Mouse (Mus musculus) cortical plate, adult 2 months (tissue): Measurements from ENCODE around the gene Cntn5. TPM values are rescaled to one million over a fixed set of nuclear protein-coding genes. Genes with fewer than 3 reads are reported as not detected.

ENCODE experiments used
- H3K27ac ChIP-seq: fragments of 200-500 bp; 2 replicates; pipeline ENCODE4 v1.5.1; 2012; ENCODE audit warnings: low read length, control low read depth, inconsistent platforms; ENCODE audit not compliant: insufficient read depth
- H3K4me1 ChIP-seq: fragments of 200-500 bp; 2 replicates; pipeline ENCODE4 v1.6.1; 2011; ENCODE audit warnings: low read length; ENCODE audit not compliant: control insufficient read depth, insufficient read depth
- H3K4me3 ChIP-seq: fragments of 200-500 bp; 2 replicates; pipeline ENCODE4 v1.5.1; 2011; ENCODE audit warnings: mild to moderate bottlenecking, low read length, control low read depth; ENCODE audit not compliant: insufficient read depth
- CTCF ChIP-seq: fragments of 200-500 bp; IDR thresholded peaks from 2 replicates; pipeline ENCODE4 v1.5.1; 2011; ENCODE audit warnings: mild to moderate bottlenecking, control low read depth, low read length; ENCODE audit not compliant: insufficient read depth; ENCODE audit errors: extremely low read depth
- POLR2A ChIP-seq: fragments of 200-500 bp; IDR thresholded peaks from 2 replicates; pipeline ENCODE4 v1.6.1; 2011; ENCODE audit warnings: mild to moderate bottlenecking, low read length, control low read depth; ENCODE audit not compliant: insufficient read depth; ENCODE audit errors: extremely low read depth
- polyA plus RNA-seq: library from polyadenylated mRNA; depleted of rRNA; stranded (reverse); fragments of >200 nt; gene quantifications from 2 replicates; pipeline ENCODE4 v1.2.3, GENCODE M21; 2012

Cntn5 gene
- polyA plus RNA-seq, 1 experiment: 4.4 TPM

GRCm38 (mm10) chr9:9886210-9886609 lies 1018.4 kb downstream of the Cntn5 start:
- no peak for TF ChIP-seq CTCF
- no peak for TF ChIP-seq POLR2A
- Histone ChIP-seq H3K4me1 (no peaks in the 10 kb centered on the region), H3K4me3 (no peak overlapping the region)

GRCm38 (mm10) chr9:9882779-9883383 lies 1021.7 kb downstream of the Cntn5 start:
- H3K4me3 ChIP-seq: no peak overlapping the region
- TF ChIP-seq POLR2A (no peak), CTCF (no peak)
- H3K4me1 ChIP-seq: no peaks in the 10 kb centered on the region
- H3K27ac ChIP-seq: no peak overlapping the region

More at GRCm38 (mm10) chr9:9886210-9886609, 1018.4 kb downstream of the Cntn5 start:
- no peak overlapping the region for H3K27ac ChIP-seq

DNA sequence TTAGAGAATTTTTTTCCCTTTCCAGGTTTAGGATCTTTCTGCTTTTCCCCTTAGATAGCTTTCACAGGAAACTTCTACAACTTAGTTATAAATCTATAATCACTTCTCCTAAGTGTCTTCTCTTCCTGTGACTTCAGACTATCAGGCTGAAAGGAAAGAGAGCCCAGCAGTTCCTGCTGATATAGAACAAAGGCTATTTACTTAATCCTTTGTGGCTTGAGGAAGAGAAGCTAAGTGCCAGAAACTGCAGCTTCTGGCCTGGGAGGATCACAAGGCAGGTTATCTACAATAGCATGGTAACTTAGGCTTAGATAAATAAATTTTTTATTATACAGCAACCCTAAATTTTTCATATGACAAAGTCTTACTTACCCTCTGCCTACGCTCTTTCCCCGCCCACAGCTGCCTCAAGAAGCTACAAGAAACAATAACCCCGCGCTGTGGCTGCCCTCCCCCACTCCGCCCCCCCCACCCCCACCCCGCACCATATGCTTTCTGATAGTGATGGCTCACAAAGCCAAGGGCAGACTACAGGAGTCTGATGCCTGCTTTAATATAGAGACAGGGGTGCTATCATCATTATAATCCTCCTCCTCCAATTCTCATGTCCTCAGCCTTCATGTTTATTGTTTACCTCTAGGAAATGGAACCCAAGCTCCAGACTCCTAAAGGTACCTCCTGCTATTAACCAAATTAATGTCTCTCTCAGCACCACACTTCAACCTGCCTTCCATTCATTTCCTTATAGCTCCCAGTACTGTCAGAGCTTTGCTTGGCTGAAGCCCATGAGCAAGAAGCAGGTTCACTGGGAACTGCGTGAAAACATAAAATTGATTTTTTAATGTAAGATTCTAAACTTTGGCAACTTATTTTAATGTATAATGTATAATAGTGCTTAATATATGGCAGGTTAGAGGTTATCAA lies 1032.2 kb downstream of the Cntn5 start:
- H3K27ac ChIP-seq: no peak overlapping the region
- no peak for TF ChIP-seq CTCF
- TF ChIP-seq POLR2A: no peak
- no peak overlapping the region for H3K4me3 ChIP-seq
- H3K4me1 ChIP-seq: no peaks in the 10 kb centered on the region

- Histone ChIP-seq H3K4me3 (no peak overlapping the region), H3K4me1 (no peaks in the 10 kb centered on the region), H3K27ac (no peak overlapping the region)
- TF ChIP-seq CTCF (no peak), POLR2A (no peak)
Observed at GRCm38 (mm10) chr9:9860631-9861030, 1043.9 kb downstream of the Cntn5 start.

DNA sequence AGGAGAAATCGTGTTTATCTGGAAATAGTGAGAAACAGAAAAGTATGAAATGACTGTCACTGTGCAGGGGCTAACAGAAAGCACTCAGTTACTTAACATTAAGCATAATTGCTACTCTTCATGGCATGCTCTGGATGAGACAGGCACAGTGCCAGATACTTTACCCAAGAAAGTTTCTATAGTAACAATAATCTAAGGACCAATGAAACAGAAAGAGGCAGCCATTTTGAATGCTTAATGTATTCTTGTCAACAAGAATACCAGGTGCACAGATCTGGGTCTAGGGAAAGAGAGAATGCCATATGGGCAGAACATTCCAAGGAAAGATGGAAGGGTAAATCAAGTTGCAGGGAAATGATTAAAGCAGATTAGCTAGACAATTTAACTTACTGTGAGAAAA lies 1045.3 kb downstream of the Cntn5 start:
- Histone ChIP-seq H3K4me3 (no peak overlapping the region), H3K4me1 (no peaks in the 10 kb centered on the region), H3K27ac (no peak overlapping the region)
- TF ChIP-seq POLR2A (no peak), CTCF (no peak)

DNA sequence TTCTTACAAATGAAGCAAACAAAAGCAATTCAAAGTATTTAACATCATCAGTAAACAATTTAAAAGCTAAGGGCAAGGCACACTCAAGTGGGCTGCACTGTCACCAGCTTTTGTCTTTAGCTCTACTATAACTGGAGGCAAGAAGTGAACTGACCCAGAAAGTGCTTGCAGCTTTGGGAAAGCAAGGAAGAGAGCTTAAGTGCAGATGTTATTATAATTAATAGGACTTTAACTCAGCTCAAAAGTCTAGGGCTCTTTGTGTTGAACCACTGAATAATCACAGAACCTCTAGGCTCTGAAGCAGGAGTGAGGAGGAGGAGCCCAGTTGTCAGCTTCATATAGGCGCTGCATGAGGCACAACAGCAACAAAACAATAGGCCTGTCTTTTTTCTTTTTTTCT lies 1049.8 kb downstream of the Cntn5 start:
- TF ChIP-seq POLR2A (no peak), CTCF (no peak)
- Histone ChIP-seq H3K4me1 (no peaks in the 10 kb centered on the region), H3K4me3 (no peak overlapping the region), H3K27ac (no peak overlapping the region)

DNA sequence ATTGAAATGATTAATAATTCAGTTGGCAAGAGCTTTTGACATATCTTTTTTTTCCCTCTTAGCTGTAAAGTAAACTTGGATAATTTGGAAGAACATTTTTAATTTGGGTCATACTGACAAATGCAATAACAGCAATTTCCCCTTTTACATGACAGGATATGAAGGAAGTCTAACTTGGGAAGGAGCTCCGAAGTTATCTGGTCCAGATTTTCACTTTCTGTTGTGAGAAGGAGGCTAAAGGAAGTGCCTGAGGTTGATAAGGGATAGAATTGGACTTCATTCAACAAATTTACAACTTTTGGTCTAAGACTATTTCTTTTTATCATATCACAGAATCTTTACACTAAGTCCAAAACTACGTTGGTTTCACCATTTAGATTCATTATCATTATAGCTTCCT lies 1074.3 kb downstream of the Cntn5 start:
- TF ChIP-seq POLR2A (no peak), CTCF (no peak)
- Histone ChIP-seq H3K4me1 (no peaks in the 10 kb centered on the region), H3K27ac (no peak overlapping the region), H3K4me3 (no peak overlapping the region)

DNA sequence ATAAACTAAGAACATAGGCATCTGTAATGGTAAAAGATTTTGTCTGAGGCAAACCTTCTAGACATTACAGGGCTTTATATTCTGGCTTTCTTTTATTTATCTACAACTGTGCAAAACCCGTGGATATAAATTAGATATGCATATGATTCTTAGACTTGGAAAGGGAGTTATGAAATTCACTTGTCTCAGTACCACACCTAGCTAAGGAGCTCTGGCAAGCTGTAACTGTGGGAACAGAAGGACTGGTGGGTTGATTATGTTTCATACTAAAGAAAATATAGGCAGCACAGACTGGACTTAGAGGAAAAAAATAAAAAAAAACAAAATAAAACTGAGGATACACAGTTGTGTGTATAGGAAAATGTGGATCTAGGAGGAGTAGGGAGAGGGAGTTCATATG lies 1084.6 kb downstream of the Cntn5 start:
- no peak for TF ChIP-seq POLR2A
- Histone ChIP-seq H3K4me3 (no peak overlapping the region), H3K27ac (no peak overlapping the region), H3K4me1 (no peaks in the 10 kb centered on the region)

DNA sequence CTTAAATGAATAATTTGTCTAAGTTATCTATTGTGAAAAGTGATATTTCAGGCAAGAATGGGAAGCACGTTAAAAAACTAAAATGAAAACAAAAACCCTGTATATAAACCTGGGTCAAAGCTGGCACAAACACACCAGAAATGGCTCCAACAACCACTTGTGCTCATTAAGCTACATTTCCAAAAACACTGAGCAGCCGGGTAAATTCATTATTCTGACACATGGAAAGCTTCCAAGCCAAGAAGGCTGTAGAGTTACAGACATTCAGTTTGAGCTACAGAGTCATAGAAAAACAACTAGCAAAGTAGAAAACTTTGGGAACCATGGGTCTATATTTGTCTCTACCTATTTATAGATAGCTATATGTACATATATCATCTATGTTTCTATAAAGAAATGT lies 1087.1 kb downstream of the Cntn5 start:
- TF ChIP-seq CTCF: no peak
- TF ChIP-seq POLR2A: no peak
- Histone ChIP-seq H3K4me3 (no peak overlapping the region), H3K27ac (no peak overlapping the region), H3K4me1 (no peaks in the 10 kb centered on the region)

DNA sequence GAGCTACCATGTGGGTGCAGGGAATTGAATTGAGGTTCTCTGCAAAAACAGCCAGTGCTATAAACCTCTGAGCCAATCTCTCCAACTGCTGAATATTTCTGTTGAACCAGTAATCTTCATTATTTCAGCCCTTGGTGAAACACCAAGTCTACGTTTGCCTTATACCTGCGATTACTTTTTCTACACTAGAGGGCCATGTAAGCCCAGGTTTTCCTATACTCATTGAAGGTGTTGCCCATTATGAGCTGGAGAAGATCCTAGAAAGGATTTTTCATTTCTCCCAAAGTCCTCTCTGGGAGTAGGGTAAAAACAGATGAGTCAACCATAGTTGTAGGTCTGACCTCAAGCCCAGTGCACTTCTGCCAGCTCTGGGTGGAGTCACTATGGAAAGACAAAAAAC lies 1105.0 kb downstream of the Cntn5 start:
- H3K4me1 ChIP-seq: no peaks in the 10 kb centered on the region
- H3K27ac ChIP-seq: no peak overlapping the region
- no peak overlapping the region for H3K4me3 ChIP-seq
- TF ChIP-seq CTCF (no peak), POLR2A (no peak)
